7 mouse cellular contexts compared by ENCODE assay signal in genomic region chr1:42697756-42698583, GRCm38 (mm10). TPM values are rescaled to one million over a fixed set of nuclear protein-coding genes. Genes with fewer than 3 reads are reported as not detected.
DNase-seq lines count a peak whose midpoint lies in the region; ATAC-seq and TF ChIP-seq lines count a peak whose summit lies in the region.

No protein-coding gene starts in this region.

- no peaks in the 10 kb centered on the region for H3K36me3 ChIP-seq in lung, postnatal 0 days (ENCODE audit: insufficient read depth, low read length)
- H3K36me3 ChIP-seq in embryonic facial prominence, embryonic 11.5 days (replicated peaks; ENCODE audit: control insufficient read depth, insufficient read depth, low read depth, low read length), result no peaks in the 10 kb centered on the region
- peaks cover 24% of the 10 kb centered on the region for H3K36me3 ChIP-seq in hindbrain, embryonic 14.5 days (replicated peaks; ENCODE audit: control insufficient read depth, insufficient read depth)
- no peaks in the 10 kb centered on the region for H3K36me3 ChIP-seq in limb, embryonic 15.5 days
- no peaks in the 10 kb centered on the region for H3K36me3 ChIP-seq in stomach, embryonic 15.5 days

- TF ChIP-seq POLR2A in lung, adult 2 months (IDR thresholded peaks at IDR 0.05; ENCODE audit: borderline replicate concordance, extremely low read depth, low read depth, low read length), result no peak

- ATAC-seq in lung, postnatal 0 days, result no peak
- ATAC-seq in embryonic facial prominence, embryonic 11.5 days (replicated peaks; ENCODE audit: insufficient number of reproducible peaks, low FRiP score, low TSS enrichment, low read depth), result no peak
- ATAC-seq in hindbrain, embryonic 14.5 days (ENCODE audit: low FRiP score), result no peak
- no peak for ATAC-seq in limb, embryonic 15.5 days (ENCODE audit: insufficient number of reproducible peaks, low FRiP score, low TSS enrichment, low read depth)
- ATAC-seq in stomach, embryonic 15.5 days (ENCODE audit: insufficient read depth, low FRiP score, low read depth), result no peak

- H3K4me1 ChIP-seq in lung, postnatal 0 days (ENCODE audit: insufficient read depth, low read depth, low read length), result peaks cover 9% of the 10 kb centered on the region; the same call in 1 of the 2 replicates
- H3K4me1 ChIP-seq in lung, adult 2 months (ENCODE audit: control insufficient read depth, insufficient read depth, low read length), result peaks cover 14% of the 10 kb centered on the region
- peaks cover 2% of the 10 kb centered on the region for H3K4me1 ChIP-seq in embryonic facial prominence, embryonic 11.5 days (ENCODE audit: control insufficient read depth, insufficient read depth, low read length)
- H3K4me1 ChIP-seq in hindbrain, embryonic 14.5 days (replicated peaks; ENCODE audit: control insufficient read depth, insufficient read depth, low read length), result peaks cover 7% of the 10 kb centered on the region
- H3K4me1 ChIP-seq in limb, embryonic 15.5 days, result peaks cover 50% of the 10 kb centered on the region
- H3K4me1 ChIP-seq in stomach, embryonic 15.5 days, result peaks cover 42% of the 10 kb centered on the region

- no peak for DNase-seq in lung, postnatal 0 days (ENCODE audit: low spot score)
- no peak for DNase-seq in lung, adult 2 months
- no peak for DNase-seq in embryonic facial prominence, embryonic 11.5 days (ENCODE audit: low spot score)
- peak; percentile 56 for DNase-seq in hindbrain, embryonic 14.5 days (ENCODE audit: low spot score)
- DNase-seq in layer of hippocampus, adult 9-10 months (ENCODE audit: low spot score), result no peak

- no peaks in the 10 kb centered on the region for H3K9me3 ChIP-seq in lung, postnatal 0 days (ENCODE audit: low read length)
- no peaks in the 10 kb centered on the region for H3K9me3 ChIP-seq in embryonic facial prominence, embryonic 11.5 days (replicated peaks; ENCODE audit: control insufficient read depth, low read length)
- H3K9me3 ChIP-seq in hindbrain, embryonic 14.5 days (ENCODE audit: control insufficient read depth, low read length), result no peaks in the 10 kb centered on the region
- H3K9me3 ChIP-seq in limb, embryonic 15.5 days, result no peaks in the 10 kb centered on the region
- no peaks in the 10 kb centered on the region for H3K9me3 ChIP-seq in stomach, embryonic 15.5 days

- peak overlapping the region; percentile 37 for H3K4me3 ChIP-seq in lung, postnatal 0 days (ENCODE audit: low read depth, low read length)
- no peak overlapping the region for H3K4me3 ChIP-seq in lung, adult 2 months (replicated peaks; ENCODE audit: extremely low read depth, low read depth, low read length)
- H3K4me3 ChIP-seq in embryonic facial prominence, embryonic 11.5 days (ENCODE audit: low read depth, low read length), result peak overlapping the region; percentile 69
- H3K4me3 ChIP-seq in hindbrain, embryonic 14.5 days (replicated peaks; ENCODE audit: low read length), result peak overlapping the region; percentile 89
- H3K4me3 ChIP-seq in limb, embryonic 15.5 days, result peak overlapping the region; percentile 42
- H3K4me3 ChIP-seq in stomach, embryonic 15.5 days (replicated peaks), result peak overlapping the region; percentile 38

- H3K4me2 ChIP-seq in lung, postnatal 0 days (replicated peaks; ENCODE audit: low read depth, low read length), result peak overlapping the region; percentile 75
- peak overlapping the region; percentile 83 for H3K4me2 ChIP-seq in embryonic facial prominence, embryonic 11.5 days (ENCODE audit: low read depth, low read length)
- H3K4me2 ChIP-seq in hindbrain, embryonic 14.5 days (replicated peaks), result peak overlapping the region; percentile 99
- H3K4me2 ChIP-seq in limb, embryonic 15.5 days, result peak overlapping the region; percentile 64
- peak overlapping the region; percentile 69 for H3K4me2 ChIP-seq in stomach, embryonic 15.5 days

- no peak for TF ChIP-seq EP300 in lung, postnatal 0 days (IDR thresholded peaks at IDR 0.05)

- WGBS in lung, postnatal 0 days, result under 1% methylated on average over 48 of the region's 80 CpGs
- 1% methylated on average over 80 of the region's 80 CpGs for WGBS in lung, adult 2 months
- WGBS in embryonic facial prominence, embryonic 11.5 days, result under 1% methylated on average over 67 of the region's 80 CpGs
- under 1% methylated on average over 76 of the region's 80 CpGs for WGBS in hindbrain, embryonic 14.5 days
- WGBS in limb, embryonic 15.5 days, result under 1% methylated on average over 77 of the region's 80 CpGs
- under 1% methylated on average over 80 of the region's 80 CpGs for WGBS in stomach, embryonic 15.5 days

- no peak overlapping the region for H3K27ac ChIP-seq in lung, postnatal 0 days (ENCODE audit: low read length)
- H3K27ac ChIP-seq in embryonic facial prominence, embryonic 11.5 days (replicated peaks; ENCODE audit: low read depth, low read length), result peak overlapping the region; percentile 87
- peak overlapping the region; percentile 98 for H3K27ac ChIP-seq in hindbrain, embryonic 14.5 days
- H3K27ac ChIP-seq in limb, embryonic 15.5 days, result no peak overlapping the region
- no peak overlapping the region for H3K27ac ChIP-seq in stomach, embryonic 15.5 days

- peaks cover 78% of the 10 kb centered on the region for H3K27me3 ChIP-seq in lung, postnatal 0 days (replicated peaks; ENCODE audit: insufficient read depth, low read length)
- peaks cover 32% of the 10 kb centered on the region for H3K27me3 ChIP-seq in embryonic facial prominence, embryonic 11.5 days (ENCODE audit: control insufficient read depth, insufficient read depth, low read length)
- H3K27me3 ChIP-seq in hindbrain, embryonic 14.5 days (ENCODE audit: control insufficient read depth, insufficient read depth, low read length), result no peaks in the 10 kb centered on the region
- peaks cover 89% of the 10 kb centered on the region for H3K27me3 ChIP-seq in limb, embryonic 15.5 days
- peaks cover 88% of the 10 kb centered on the region for H3K27me3 ChIP-seq in stomach, embryonic 15.5 days (replicated peaks)

- H3K9ac ChIP-seq in lung, postnatal 0 days (replicated peaks; ENCODE audit: low read depth), result no peak overlapping the region
- peak overlapping the region; percentile 70 for H3K9ac ChIP-seq in embryonic facial prominence, embryonic 11.5 days (replicated peaks; ENCODE audit: low read length)
- H3K9ac ChIP-seq in hindbrain, embryonic 14.5 days, result peak overlapping the region; percentile 85
- H3K9ac ChIP-seq in limb, embryonic 15.5 days, result 0 out of 2 replicates have a peak overlapping the region, but pooled peaks have one; percentile 26
- no peak overlapping the region for H3K9ac ChIP-seq in stomach, embryonic 15.5 days

- TF ChIP-seq CTCF in lung, postnatal 0 days (IDR thresholded peaks at IDR 0.05), result no peak
- TF ChIP-seq CTCF in lung, adult 2 months (IDR thresholded peaks at IDR 0.05; ENCODE audit: insufficient read depth, low read length), result no peak

RNA-seq across cellular contexts. Expression of gene Pou3f3, which starts 2.4 kb away (rescaled TPM):
- polyA plus RNA-seq in lung, postnatal 0 days (2015; fragmentation: Nextera tagmentation; extraction: Ambion mirVana), result 0.05 and 0.10 TPM in 2 replicates
- 0.06 and 0.07 TPM in 2 replicates for polyA plus RNA-seq in lung, adult 2 months (2012; rRNA removed)
- polyA plus RNA-seq in embryonic facial prominence, embryonic 11.5 days (2014; fragmentation: Nextera tagmentation; extraction: Ambion mirVana), result 7.2 and 9.9 TPM in 2 replicates
- 10.6 and 11.5 TPM in 2 replicates for polyA plus RNA-seq in hindbrain, embryonic 14.5 days (2014; fragmentation: Nextera tagmentation; extraction: Ambion mirVana)
- 0.47 and 0.86 TPM in 2 replicates for polyA plus RNA-seq in limb, embryonic 15.5 days (2015; fragmentation: Nextera tagmentation; extraction: Ambion mirVana)
- 0.04 and 0.10 TPM in 2 replicates for polyA plus RNA-seq in stomach, embryonic 15.5 days (2015; fragmentation: Nextera tagmentation; extraction: Ambion mirVana)

Comparison
In these comparisons a context has a peak if more than half of its experiments do, and no peak if none do; other contexts are left out.
1. H3K27ac ChIP-seq: peak in embryonic facial prominence, embryonic 11.5 days (single experiment) and hindbrain, embryonic 14.5 days (single experiment); none in lung, postnatal 0 days (single experiment), limb, embryonic 15.5 days (single experiment) and stomach, embryonic 15.5 days (single experiment).
2. H3K9ac ChIP-seq: peak in embryonic facial prominence, embryonic 11.5 days (single experiment), hindbrain, embryonic 14.5 days (single experiment) and limb, embryonic 15.5 days (single experiment); none in lung, postnatal 0 days (single experiment) and stomach, embryonic 15.5 days (single experiment).
3. Peak in every context shown above with its lines, with median percentiles within 50 percentile points of each other: H3K4me2 ChIP-seq.